Mouse (Mus musculus): Measurements from ENCODE around the gene Zfp12.

DNA sequence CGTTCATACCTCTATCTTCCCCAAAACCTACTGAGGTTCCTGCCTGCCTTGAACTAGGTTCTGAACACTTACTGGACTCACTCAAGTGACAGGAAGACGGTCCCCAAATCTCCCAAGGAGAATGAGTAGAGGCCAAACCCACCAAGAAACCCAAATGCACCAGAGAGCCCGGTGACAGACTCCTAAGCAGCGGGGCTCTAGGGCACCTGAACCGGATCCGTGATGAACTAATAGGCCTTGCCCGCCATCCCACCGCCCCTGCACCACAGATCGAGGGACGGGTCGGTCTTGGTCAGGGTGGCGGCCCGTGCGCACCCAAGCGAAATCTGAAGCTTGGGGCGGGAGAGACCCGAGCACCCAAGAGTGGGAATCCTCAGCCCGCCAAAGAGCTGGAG lies 17.8 kb downstream of the Zfp12 start:
- TF ChIP-seq HCFC1 (IDR thresholded peaks at IDR 0.05; ENCODE audit: borderline replicate concordance, insufficient read depth, low read length), result no peak
- TF ChIP-seq ZNF384 (IDR thresholded peaks at IDR 0.05; ENCODE audit: low read depth, low read length), result no peak

Data from ES-E14 (cell line).